In genomic region chr3:82274196-82274937, GRCm38 (mm10) we compare ENCODE assay signal across 9 mouse cellular contexts.
DNase-seq lines count a peak whose midpoint lies in the region; ATAC-seq and TF ChIP-seq lines count a peak whose summit lies in the region.
"Had no signal": no experiment of that assay in that cellular context is flagged by ENCODE, and none has a peak within 500 bp of the region (broad histone marks: within the 10 kb centered on the region; RNA-seq: fewer than 3 reads in every experiment).

No protein-coding gene starts in this region.

- no peaks in the 10 kb centered on the region for H3K27me3 ChIP-seq in forebrain, embryonic 13.5 days
- no peaks in the 10 kb centered on the region for H3K27me3 ChIP-seq in midbrain, embryonic 14.5 days (ENCODE audit: control insufficient read depth, insufficient read depth, low read length)
- H3K27me3 ChIP-seq in cerebellum, adult 2 months (ENCODE audit: control insufficient read depth, insufficient read depth, low read length), result no peaks in the 10 kb centered on the region

- H3K9me3 ChIP-seq in forebrain, embryonic 13.5 days (replicated peaks), result no peaks in the 10 kb centered on the region
- no peaks in the 10 kb centered on the region for H3K9me3 ChIP-seq in midbrain, embryonic 14.5 days (ENCODE audit: control insufficient read depth, low read length)

- no peak overlapping the region for H3K9ac ChIP-seq in forebrain, embryonic 13.5 days
- H3K9ac ChIP-seq in midbrain, embryonic 14.5 days (replicated peaks; ENCODE audit: low read length), result no peak overlapping the region

- TF ChIP-seq POLR2A in cerebellum, adult 2 months (IDR thresholded peaks at IDR 0.05; ENCODE audit: borderline replicate concordance, insufficient read depth, low read length), result no peak

- peak overlapping the region; percentile 85 for H3K27ac ChIP-seq in left cerebral cortex, adult 2 months
- H3K27ac ChIP-seq in forebrain, embryonic 13.5 days, result 0 out of 2 replicates have a peak overlapping the region, but pooled peaks have one; percentile 2
- H3K27ac ChIP-seq in midbrain, embryonic 14.5 days (replicated peaks; ENCODE audit: low read depth, low read length), result peak overlapping the region; percentile 28
- no peak overlapping the region for H3K27ac ChIP-seq in cerebellum, adult 2 months (ENCODE audit: insufficient read depth, low read length)

- H3K4me3 ChIP-seq in left cerebral cortex, adult 2 months, result no peak overlapping the region
- H3K4me3 ChIP-seq in forebrain, embryonic 13.5 days, result no peak overlapping the region
- no peak overlapping the region for H3K4me3 ChIP-seq in midbrain, embryonic 14.5 days (replicated peaks; ENCODE audit: low read depth, low read length)
- H3K4me3 ChIP-seq in cerebellum, adult 2 months (replicated peaks; ENCODE audit: insufficient read depth, low read depth, low read length), result no peak overlapping the region
- H3K4me3 ChIP-seq: myocyte had no signal

- no peaks in the 10 kb centered on the region for H3K36me3 ChIP-seq in forebrain, embryonic 13.5 days (ENCODE audit: poor library complexity, severe bottlenecking)
- no peaks in the 10 kb centered on the region for H3K36me3 ChIP-seq in midbrain, embryonic 14.5 days (ENCODE audit: control insufficient read depth, insufficient read depth, low read length)

- no peak for TF ChIP-seq CTCF in left cerebral cortex, adult 2 months (IDR thresholded peaks at IDR 0.05)
- no peak for TF ChIP-seq CTCF in cerebellum, adult 2 months (IDR thresholded peaks at IDR 0.05; ENCODE audit: borderline replicate concordance, insufficient read depth, low read depth, low read length)

- no peak for DNase-seq in left cerebral cortex, adult 2 months (ENCODE audit: extremely low spot score in 1 of 2, low spot score in 2 of 2)
- DNase-seq in left cerebral cortex, postnatal 36 days (ENCODE audit: low spot score in 2 of 2), result no peak
- peak; percentile 25 to 41 for DNase-seq in heart, postnatal 10 days
- DNase-seq in midbrain, embryonic 14.5 days, result peak; percentile 48
- no peak for DNase-seq in spleen, adult 12 weeks (ENCODE audit: low spot score)
- no peak for DNase-seq in left cerebral cortex, adult 11 months (ENCODE audit: low spot score)
- DNase-seq in cerebellum, adult 2 months, result no peak

- peaks cover 12% of the 10 kb centered on the region for H3K4me1 ChIP-seq in forebrain, embryonic 13.5 days
- peaks cover 10% of the 10 kb centered on the region for H3K4me1 ChIP-seq in midbrain, embryonic 14.5 days (ENCODE audit: control insufficient read depth, insufficient read depth, low read length)
- H3K4me1 ChIP-seq in cerebellum, adult 2 months (ENCODE audit: control insufficient read depth, insufficient read depth, low read length), result peaks cover 3% of the 10 kb centered on the region; the same call in 1 of the 2 replicates

- peak; percentile 74 for ATAC-seq in forebrain, embryonic 13.5 days
- ATAC-seq in midbrain, embryonic 14.5 days (ENCODE audit: low FRiP score, low TSS enrichment), result peak; percentile 53; the same call in 1 of the 2 replicates

- no peak overlapping the region for H3K4me2 ChIP-seq in forebrain, embryonic 13.5 days
- no peak overlapping the region for H3K4me2 ChIP-seq in midbrain, embryonic 14.5 days (ENCODE audit: low read length)

- intact Hi-C loops in left cerebral cortex, adult 2 months (cut with DNase I), result no loop called here
- intact Hi-C loops in left cerebral cortex, postnatal 36 days (cut with DNase I), result loop anchor here (10.0 kb wide), 1 partner anchor 130 kb away; the partner anchor contains the start of gene Gucy1a1
- intact Hi-C loops in heart, postnatal 10 days (cut with DNase I), result no loop called here

- 62% methylated on average over 6 of the region's 6 CpGs for WGBS in forebrain, embryonic 13.5 days
- 50% methylated on average over 6 of the region's 6 CpGs for WGBS in midbrain, embryonic 14.5 days
- 67% methylated on average over 6 of the region's 6 CpGs for WGBS in cerebellum, adult 2 months

Comparison
In these comparisons a context has a peak if more than half of its experiments do, and no peak if none do; other contexts are left out.
1. DNase-seq: peak in heart, postnatal 10 days (2 of 2) and midbrain, embryonic 14.5 days (single experiment); none in left cerebral cortex, adult 2 months (0 of 2), left cerebral cortex, postnatal 36 days (0 of 2), spleen, adult 12 weeks (single experiment), left cerebral cortex, adult 11 months (single experiment) and cerebellum, adult 2 months (0 of 2).